Mouse (Mus musculus): ENCODE measurements around the gene Mrpl21. TPM values are rescaled to one million over a fixed set of nuclear protein-coding genes. Genes with fewer than 3 reads are reported as not detected.

The Mrpl21 gene
- total and polyA plus RNA-seq, 3 experiments, result 86.0 to 129 (median 116) TPM

- Histone ChIP-seq H3K27me3 (replicated peaks) (peaks cover 18% of the 10 kb centered on the region), H3K4me3 (replicated peaks in 1 of 3; ENCODE audit: low read depth in 2 of 3, low read length in 2 of 3, poor library complexity in 1 of 3) (peak overlapping the region; percentile 59 to 72 (median 70)), H3K36me3 (replicated peaks in 1 of 2; ENCODE audit: control insufficient read depth in 1 of 2, insufficient read depth in 1 of 2, low read length in 1 of 2) (no peaks in the 10 kb centered on the region), H3K4me2 (ENCODE audit: insufficient read depth, low read depth, poor library complexity, severe bottlenecking) (peak overlapping the region; percentile 90), H3K27ac (ENCODE audit: insufficient read depth, low read depth) (no peak overlapping the region), H3K79me2 (replicated peaks; ENCODE audit: control insufficient read depth, extremely low read depth, insufficient read depth, poor library complexity, severe bottlenecking) (no peaks in the 10 kb centered on the region), H3K4me1 (ENCODE audit: control insufficient read depth in 1 of 2, insufficient read depth in 2 of 2) (peaks cover 2 to 29% of the 10 kb centered on the region in 2 experiments), H3K9me3 (replicated peaks; ENCODE audit: low read length) (peaks cover 5% of the 10 kb centered on the region), H3K9ac (ENCODE audit: insufficient read depth, low read depth) (peak overlapping the region; percentile 51)
- TF ChIP-seq POLR2A (IDR thresholded peaks at IDR 0.05; ENCODE audit: low read depth, low read length) (peak; percentile 65), RAD21 (IDR thresholded peaks at IDR 0.05; ENCODE audit: low read depth, low read length) (no peak), TCF12 (IDR thresholded peaks at IDR 0.05; ENCODE audit: low read depth, low read length) (peak; percentile 66; the same call in 1 of the 2 replicates), NELFE (IDR thresholded peaks at IDR 0.05; ENCODE audit: low read depth, low read length) (0 out of 2 replicates have a peak, but pooled peaks have one; percentile 31), MAX (IDR thresholded peaks at IDR 0.05; ENCODE audit: low read length) (no peak), MXI1 (IDR thresholded peaks at IDR 0.05; ENCODE audit: low read depth, low read length) (peak; percentile 30; the same call in 1 of the 2 replicates), USF1 (IDR thresholded peaks at IDR 0.05; ENCODE audit: low read depth, low read length) (no peak)
- peak; percentile 62 for DNase-seq (ENCODE audit: extremely low read depth)
- in situ Hi-C loops (cut with MboI; ENCODE audit: low pct_ligation_motif_present, low pct_unique_long_range_greater_than_20kb, low sequenced_read_pairs) (no loop called here), dilution Hi-C loops (cut with MboI; ENCODE audit: extremely low pct_ligation_motif_present, extremely low pct_unique_long_range_greater_than_20kb, low sequenced_read_pairs) (no loop called here)
Measured at GRCm38 (mm10) chr19:3323201-3323621, 40.5 kb downstream of the Mrpl21 start.

GRCm38 (mm10) chr19:3323753-3324270 lies 41.1 kb downstream of the Mrpl21 start:
- no peaks in the 10 kb centered on the region for H3K36me3 ChIP-seq (replicated peaks in 1 of 2; ENCODE audit: control insufficient read depth in 1 of 2, insufficient read depth in 1 of 2, low read length in 1 of 2)
- H3K27me3 ChIP-seq (replicated peaks), result peaks cover 18% of the 10 kb centered on the region
- in situ Hi-C loops (cut with MboI; ENCODE audit: low pct_ligation_motif_present, low pct_unique_long_range_greater_than_20kb, low sequenced_read_pairs) (no loop called here), dilution Hi-C loops (cut with MboI; ENCODE audit: extremely low pct_ligation_motif_present, extremely low pct_unique_long_range_greater_than_20kb, low sequenced_read_pairs) (no loop called here)
- no peak for DNase-seq (ENCODE audit: extremely low read depth)
- peaks cover 5% of the 10 kb centered on the region for H3K9me3 ChIP-seq (replicated peaks; ENCODE audit: low read length)
- H3K4me1 ChIP-seq (ENCODE audit: control insufficient read depth in 1 of 2, insufficient read depth in 2 of 2), result peaks cover 2 to 29% of the 10 kb centered on the region in 2 experiments
- no peak overlapping the region for H3K27ac ChIP-seq (ENCODE audit: insufficient read depth, low read depth)
- H3K4me3 ChIP-seq (replicated peaks in 1 of 3; ENCODE audit: low read depth in 2 of 3, low read length in 2 of 3, poor library complexity in 1 of 3), result peak overlapping the region; percentile 52 to 72 (median 59)
- H3K9ac ChIP-seq (ENCODE audit: insufficient read depth, low read depth), result 0 out of 2 replicates have a peak overlapping the region, but pooled peaks have one; percentile 2
- peak overlapping the region; percentile 55 for H3K4me2 ChIP-seq (ENCODE audit: insufficient read depth, low read depth, poor library complexity, severe bottlenecking)
- no peaks in the 10 kb centered on the region for H3K79me2 ChIP-seq (replicated peaks; ENCODE audit: control insufficient read depth, extremely low read depth, insufficient read depth, poor library complexity, severe bottlenecking)
- TF ChIP-seq ZNF384 (IDR thresholded peaks at IDR 0.05; ENCODE audit: low read depth, low read length) (no peak), E2F4 (IDR thresholded peaks at IDR 0.05; ENCODE audit: insufficient replicate concordance, low read depth, low read length) (no peak), NRF1 (IDR thresholded peaks at IDR 0.05; ENCODE audit: low read depth, low read length) (no peak), TBP (conservative IDR thresholded peaks at IDR 0.05; ENCODE audit: low read depth, low read length) (no peak), MAX (IDR thresholded peaks at IDR 0.05; ENCODE audit: low read length) (peak; percentile 70), SMC3 (IDR thresholded peaks at IDR 0.05; ENCODE audit: low read depth, low read length) (no peak), ELF1 (IDR thresholded peaks at IDR 0.05; ENCODE audit: low read depth, low read length) (no peak), TCF12 (IDR thresholded peaks at IDR 0.05; ENCODE audit: low read depth, low read length) (no peak), MAFK (IDR thresholded peaks at IDR 0.05; ENCODE audit: insufficient replicate concordance, low read length) (no peak), USF2 (conservative IDR thresholded peaks at IDR 0.05; ENCODE audit: low read depth, low read length) (peak; percentile 77), BHLHE40 (IDR thresholded peaks at IDR 0.05; ENCODE audit: low read depth, low read length) (peak; percentile 79), KAT2A (IDR thresholded peaks at IDR 0.05; ENCODE audit: insufficient replicate concordance, low read length) (no peak), POLR2AphosphoS2 (IDR thresholded peaks at IDR 0.05; ENCODE audit: low read depth, low read length) (no peak), ZKSCAN1 (IDR thresholded peaks at IDR 0.05; ENCODE audit: borderline replicate concordance, low read depth, low read length) (no peak), USF1 (IDR thresholded peaks at IDR 0.05; ENCODE audit: low read depth, low read length) (peak; percentile 89)
